Comparison of ENCODE assay signal across 8 mouse cellular contexts in genomic region chr10:81365672-81366476, GRCm38 (mm10). TPM values are rescaled to one million over a fixed set of nuclear protein-coding genes. Genes with fewer than 3 reads are reported as not detected.
A peak's percentile ranks its signal among the peaks of the same experiment; 100 is the strongest.
DNase-seq lines count a peak whose midpoint lies in the region; ATAC-seq and TF ChIP-seq lines count a peak whose summit lies in the region.

4930404N11Rik (minus strand) TSS chr10:81365816.

- TF ChIP-seq CTCF in heart, postnatal 0 days (IDR thresholded peaks at IDR 0.05; ENCODE audit: low read depth), result no peak

- peaks cover 53% of the 10 kb centered on the region for H3K36me3 ChIP-seq in heart, postnatal 0 days (replicated peaks; ENCODE audit: control insufficient read depth, insufficient read depth, low read length)
- H3K36me3 ChIP-seq in embryonic facial prominence, embryonic 10.5 days (replicated peaks), result peaks cover 75% of the 10 kb centered on the region
- H3K36me3 ChIP-seq in intestine, embryonic 16.5 days (ENCODE audit: control insufficient read depth, insufficient read depth, low read length), result peaks cover 53% of the 10 kb centered on the region
- peaks cover 31% of the 10 kb centered on the region for H3K36me3 ChIP-seq in midbrain, embryonic 16.5 days (ENCODE audit: control insufficient read depth, insufficient read depth, low read length)

- H3K9me3 ChIP-seq in heart, postnatal 0 days (replicated peaks; ENCODE audit: control insufficient read depth, low read length), result no peaks in the 10 kb centered on the region
- H3K9me3 ChIP-seq in embryonic facial prominence, embryonic 10.5 days, result no peaks in the 10 kb centered on the region
- no peaks in the 10 kb centered on the region for H3K9me3 ChIP-seq in intestine, embryonic 16.5 days (ENCODE audit: control insufficient read depth, low read length)
- no peaks in the 10 kb centered on the region for H3K9me3 ChIP-seq in midbrain, embryonic 16.5 days (replicated peaks; ENCODE audit: control insufficient read depth, low read length, poor library complexity, severe bottlenecking)

- no peak for ATAC-seq in heart, postnatal 0 days (ENCODE audit: insufficient read depth, low read depth)
- ATAC-seq in intestine, embryonic 16.5 days, result peak; percentile 53
- ATAC-seq in midbrain, embryonic 16.5 days, result no peak
- no peak for ATAC-seq in CD4-positive, CD25-positive, alpha-beta regulatory T cell, adult 4 months

- H3K4me2 ChIP-seq in heart, postnatal 0 days (ENCODE audit: low read depth, low read length), result peak within 1 kb of the TSS; percentile 68
- H3K4me2 ChIP-seq in intestine, embryonic 16.5 days (ENCODE audit: low read depth, low read length), result peak within 1 kb of the TSS; percentile 44
- H3K4me2 ChIP-seq in midbrain, embryonic 16.5 days (ENCODE audit: low read length), result peak within 1 kb of the TSS; percentile 43

- intact Hi-C loops in heart, postnatal 25 days (cut with DNase I), result no loop called here

- TF ChIP-seq EP300 in heart, postnatal 0 days (IDR thresholded peaks at IDR 0.05; ENCODE audit: low read depth), result no peak

- 0 out of 2 replicates have a peak within 1 kb of the TSS, but pooled peaks have one; percentile 51 for H3K9ac ChIP-seq in heart, postnatal 0 days (replicated peaks; ENCODE audit: low read depth, low read length)
- peak within 1 kb of the TSS; percentile 61 for H3K9ac ChIP-seq in intestine, embryonic 16.5 days (ENCODE audit: low read depth, low read length)
- no peak within 1 kb of the TSS; the same call in 1 of the 2 replicates for H3K9ac ChIP-seq in midbrain, embryonic 16.5 days (ENCODE audit: low read depth, low read length)

- H3K4me1 ChIP-seq in heart, postnatal 0 days (ENCODE audit: control insufficient read depth, insufficient read depth), result peaks cover 31% of the 10 kb centered on the region
- peaks cover 63% of the 10 kb centered on the region for H3K4me1 ChIP-seq in embryonic facial prominence, embryonic 10.5 days
- peaks cover 52% of the 10 kb centered on the region for H3K4me1 ChIP-seq in intestine, embryonic 16.5 days (ENCODE audit: control insufficient read depth, insufficient read depth, low read length)
- peaks cover 18% of the 10 kb centered on the region for H3K4me1 ChIP-seq in midbrain, embryonic 16.5 days (ENCODE audit: control insufficient read depth, insufficient read depth, low read length)

- peaks cover 3% of the 10 kb centered on the region; the same call in 1 of the 2 replicates for H3K27me3 ChIP-seq in heart, postnatal 0 days (ENCODE audit: control insufficient read depth, insufficient read depth, low read length)
- H3K27me3 ChIP-seq in embryonic facial prominence, embryonic 10.5 days (replicated peaks; ENCODE audit: low read depth, poor library complexity, severe bottlenecking), result peaks cover 44% of the 10 kb centered on the region
- peaks cover 4% of the 10 kb centered on the region; the same call in 1 of the 2 replicates for H3K27me3 ChIP-seq in intestine, embryonic 16.5 days (replicated peaks; ENCODE audit: control insufficient read depth, insufficient read depth, low read length)
- no peaks in the 10 kb centered on the region; the same call in 1 of the 2 replicates for H3K27me3 ChIP-seq in midbrain, embryonic 16.5 days (ENCODE audit: control insufficient read depth, insufficient read depth, low read depth, low read length)

- 31% methylated on average over 12 of the region's 12 CpGs for WGBS in heart, postnatal 0 days
- WGBS in embryonic facial prominence, embryonic 10.5 days, result 23% methylated on average over 12 of the region's 12 CpGs
- WGBS in intestine, embryonic 16.5 days, result 28% methylated on average over 12 of the region's 12 CpGs
- WGBS in midbrain, embryonic 16.5 days, result 19% methylated on average over 11 of the region's 12 CpGs

- H3K27ac ChIP-seq in heart, postnatal 0 days (ENCODE audit: low read depth), result no peak within 1 kb of the TSS
- peak within 1 kb of the TSS; percentile 26; the same call in 1 of the 2 replicates for H3K27ac ChIP-seq in embryonic facial prominence, embryonic 10.5 days (replicated peaks)
- peak within 1 kb of the TSS; percentile 46 for H3K27ac ChIP-seq in intestine, embryonic 16.5 days (ENCODE audit: low read length)
- H3K27ac ChIP-seq in midbrain, embryonic 16.5 days (ENCODE audit: low read length), result no peak within 1 kb of the TSS

- peak within 1 kb of the TSS; percentile 41 for H3K4me3 ChIP-seq in heart, postnatal 0 days (ENCODE audit: low read depth, low read length)
- H3K4me3 ChIP-seq in embryonic facial prominence, embryonic 10.5 days, result peak within 1 kb of the TSS; percentile 54
- H3K4me3 ChIP-seq in intestine, embryonic 16.5 days (ENCODE audit: low read length), result peak within 1 kb of the TSS; percentile 38
- peak within 1 kb of the TSS; percentile 16; the same call in 1 of the 2 replicates for H3K4me3 ChIP-seq in midbrain, embryonic 16.5 days (ENCODE audit: low read depth, low read length)

- no peak for DNase-seq in heart, postnatal 0 days (ENCODE audit: low spot score)
- no peak for DNase-seq in heart, postnatal 25 days (ENCODE audit: low spot score)
- peak; percentile 62 for DNase-seq in embryonic facial prominence, embryonic 10.5 days (ENCODE audit: low spot score)
- no peak for DNase-seq in ovary, adult 18-20 months (ENCODE audit: low spot score)
- no peak for DNase-seq in kidney, postnatal 10 days

RNA-seq across cellular contexts. Expression of gene 4930404N11Rik, which starts in this region (rescaled TPM):
- total RNA-seq in heart, postnatal 0 days (2014; rRNA removed; ENCODE audit: low replicate concordance), result not detected in 2 replicates
- 0.68 and 1.0 TPM in 2 replicates for polyA plus RNA-seq in heart, postnatal 0 days (2015; fragmentation: Nextera tagmentation; extraction: Ambion mirVana)
- total RNA-seq in heart, postnatal 25 days (2021), result 1 to 10 TPM in 1 of 2 experiments, under 1 TPM in 1; 0.78 to 1.2 TPM
- 0.47 and 0.76 TPM in 2 replicates for polyA plus RNA-seq in embryonic facial prominence, embryonic 10.5 days (2016; fragmentation: Nextera tagmentation; extraction: Ambion mirVana)
- 1.4 and 2.7 TPM in 2 replicates for polyA plus RNA-seq in intestine, embryonic 16.5 days (2015; fragmentation: Nextera tagmentation; extraction: Ambion mirVana)
- polyA plus RNA-seq in midbrain, embryonic 16.5 days (2015; fragmentation: Nextera tagmentation; extraction: Ambion mirVana), result 0.63 and 0.80 TPM in 2 replicates
- 1 to 10 TPM in 1 of 2 experiments, under 1 TPM in 1; 0.34 to 2.0 TPM for polyA plus RNA-seq in CD4-positive, CD25-positive, alpha-beta regulatory T cell, adult 4 months (2017; shearing (Covaris generic))

Comparison
In these comparisons a context has a peak if more than half of its experiments do, and no peak if none do; other contexts are left out.
1. Peak in DNase-seq, H3K4me3 ChIP-seq and H3K27ac ChIP-seq in embryonic facial prominence, embryonic 10.5 days; RNA of the gene not detected or under 1 TPM.